In the genomic region with DNA sequence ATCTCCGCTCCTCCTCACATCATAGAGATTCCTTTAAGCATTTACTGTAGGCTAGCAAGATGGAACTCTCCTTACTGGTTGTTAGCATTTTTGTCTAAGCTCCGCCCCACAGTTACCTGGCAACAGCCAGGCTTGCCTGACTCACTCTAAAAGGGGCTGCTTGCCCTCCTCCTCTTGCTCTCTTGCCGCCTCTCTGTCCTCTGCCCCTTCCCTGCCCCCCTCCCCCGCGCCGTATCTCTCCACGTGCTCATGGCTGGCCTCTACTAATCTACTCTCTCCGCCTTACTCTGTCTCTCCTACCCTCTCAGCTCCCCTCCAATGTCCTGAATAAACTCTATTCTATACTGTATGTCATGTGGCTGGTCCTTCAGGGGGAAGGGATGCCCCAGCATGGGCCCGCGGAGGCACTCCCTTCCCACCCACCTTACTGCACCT, we compare ENCODE assay signal across 8 mouse cellular contexts. TPM values are rescaled to one million over a fixed set of nuclear protein-coding genes. Genes with fewer than 3 reads are reported as not detected.
DNase-seq lines count a peak whose midpoint lies in the region; ATAC-seq and TF ChIP-seq lines count a peak whose summit lies in the region.

No protein-coding gene starts in this region.

- no peak for TF ChIP-seq CTCF in heart, adult 2 months (IDR thresholded peaks at IDR 0.05)
- no peak for TF ChIP-seq CTCF in E14TG2a.4 (conservative IDR thresholded peaks at IDR 0.05; ENCODE audit: low read length)

- peak overlapping the region; percentile 13 to 31 for H3K4me3 ChIP-seq in heart, embryonic 14.5 days (ENCODE audit: control insufficient read depth in 1 of 2, insufficient read depth in 1 of 2, low read depth in 1 of 2, low read length in 2 of 2)
- H3K4me3 ChIP-seq in heart, adult 2 months: no peak overlapping the region
- peak overlapping the region; percentile 45; the same call in 1 of the 2 replicates for H3K4me3 ChIP-seq in E14TG2a.4 (replicated peaks; ENCODE audit: low read length)
- peak overlapping the region; percentile 24 for H3K4me3 ChIP-seq in embryonic facial prominence, embryonic 13.5 days
- peak overlapping the region; percentile 15; the same call in 1 of the 2 replicates for H3K4me3 ChIP-seq in limb, embryonic 15.5 days
- H3K4me3 ChIP-seq in stomach, embryonic 15.5 days (replicated peaks): no peak overlapping the region

- H3K27me3 ChIP-seq in heart, embryonic 14.5 days (ENCODE audit: control insufficient read depth, insufficient read depth, low read length): peaks cover 17% of the 10 kb centered on the region
- H3K27me3 ChIP-seq in heart, adult 2 months (ENCODE audit: control insufficient read depth, insufficient read depth, low read length): no peaks in the 10 kb centered on the region
- H3K27me3 ChIP-seq in E14TG2a.4 (ENCODE audit: insufficient read depth, low read length): peaks cover 33% of the 10 kb centered on the region
- H3K27me3 ChIP-seq in embryonic facial prominence, embryonic 13.5 days: peaks cover 24% of the 10 kb centered on the region
- H3K27me3 ChIP-seq in limb, embryonic 15.5 days: peaks cover 30% of the 10 kb centered on the region
- peaks cover 17% of the 10 kb centered on the region; the same call in 1 of the 2 replicates for H3K27me3 ChIP-seq in stomach, embryonic 15.5 days (replicated peaks)

- H3K9ac ChIP-seq in heart, embryonic 14.5 days (ENCODE audit: low read length): no peak overlapping the region
- no peak overlapping the region for H3K9ac ChIP-seq in heart, adult 2 months (ENCODE audit: low read depth, low read length)
- H3K9ac ChIP-seq in embryonic facial prominence, embryonic 13.5 days: peak overlapping the region; percentile 51; the same call in 1 of the 2 replicates
- no peak overlapping the region for H3K9ac ChIP-seq in limb, embryonic 15.5 days
- H3K9ac ChIP-seq in stomach, embryonic 15.5 days: no peak overlapping the region

- no peaks in the 10 kb centered on the region for H3K9me3 ChIP-seq in heart, embryonic 14.5 days (ENCODE audit: control insufficient read depth, low read length)
- H3K9me3 ChIP-seq in E14TG2a.4 (ENCODE audit: low read length): no peaks in the 10 kb centered on the region
- H3K9me3 ChIP-seq in embryonic facial prominence, embryonic 13.5 days: no peaks in the 10 kb centered on the region
- no peaks in the 10 kb centered on the region for H3K9me3 ChIP-seq in limb, embryonic 15.5 days
- no peaks in the 10 kb centered on the region for H3K9me3 ChIP-seq in stomach, embryonic 15.5 days

- no peaks in the 10 kb centered on the region for H3K36me3 ChIP-seq in heart, embryonic 14.5 days (ENCODE audit: control insufficient read depth, insufficient read depth, low read length)
- no peaks in the 10 kb centered on the region for H3K36me3 ChIP-seq in heart, adult 2 months (ENCODE audit: control insufficient read depth, insufficient read depth, low read length)
- H3K36me3 ChIP-seq in E14TG2a.4 (ENCODE audit: insufficient read depth, low read length): no peaks in the 10 kb centered on the region
- H3K36me3 ChIP-seq in embryonic facial prominence, embryonic 13.5 days: no peaks in the 10 kb centered on the region
- H3K36me3 ChIP-seq in limb, embryonic 15.5 days: no peaks in the 10 kb centered on the region
- no peaks in the 10 kb centered on the region for H3K36me3 ChIP-seq in stomach, embryonic 15.5 days

- no peaks in the 10 kb centered on the region for H3K79me2 ChIP-seq in heart, adult 2 months (replicated peaks; ENCODE audit: control insufficient read depth, insufficient read depth, low read length)

- H3K4me2 ChIP-seq in heart, embryonic 14.5 days (ENCODE audit: low read length): peak overlapping the region; percentile 55
- H3K4me2 ChIP-seq in embryonic facial prominence, embryonic 13.5 days: peak overlapping the region; percentile 57
- H3K4me2 ChIP-seq in limb, embryonic 15.5 days: peak overlapping the region; percentile 36
- H3K4me2 ChIP-seq in stomach, embryonic 15.5 days: peak overlapping the region; percentile 36

- TF ChIP-seq POLR2A in heart, adult 2 months (IDR thresholded peaks at IDR 0.05; ENCODE audit: insufficient read depth, low read depth, low read length): no peak

- no peak overlapping the region for H3K27ac ChIP-seq in heart, embryonic 14.5 days (replicated peaks in 1 of 2; ENCODE audit: control insufficient read depth in 1 of 2, insufficient read depth in 1 of 2, low read depth in 2 of 2, low read length in 2 of 2)
- no peak overlapping the region for H3K27ac ChIP-seq in heart, adult 2 months
- no peak overlapping the region for H3K27ac ChIP-seq in embryonic facial prominence, embryonic 13.5 days
- no peak overlapping the region for H3K27ac ChIP-seq in limb, embryonic 15.5 days
- no peak overlapping the region for H3K27ac ChIP-seq in stomach, embryonic 15.5 days

- peaks cover 5 to 11% of the 10 kb centered on the region in 2 experiments; a peak in 3 of 4 replicates for H3K4me1 ChIP-seq in heart, embryonic 14.5 days (ENCODE audit: control insufficient read depth in 2 of 2, insufficient read depth in 2 of 2, low read length in 2 of 2)
- no peaks in the 10 kb centered on the region for H3K4me1 ChIP-seq in heart, adult 2 months (ENCODE audit: control insufficient read depth, insufficient read depth, low read length)
- peaks cover 39% of the 10 kb centered on the region for H3K4me1 ChIP-seq in E14TG2a.4 (replicated peaks; ENCODE audit: low read depth, low read length)
- H3K4me1 ChIP-seq in embryonic facial prominence, embryonic 13.5 days: peaks cover 13% of the 10 kb centered on the region
- peaks cover 11% of the 10 kb centered on the region; the same call in 1 of the 2 replicates for H3K4me1 ChIP-seq in limb, embryonic 15.5 days
- peaks cover 8% of the 10 kb centered on the region; the same call in 1 of the 2 replicates for H3K4me1 ChIP-seq in stomach, embryonic 15.5 days

- peak; percentile 63 for ATAC-seq in heart, embryonic 14.5 days (ENCODE audit: insufficient number of reproducible peaks, insufficient read depth, low FRiP score, low read depth)
- ATAC-seq in embryonic facial prominence, embryonic 13.5 days (ENCODE audit: insufficient number of reproducible peaks, insufficient read depth, low FRiP score, low TSS enrichment, low read depth): no peak
- ATAC-seq in limb, embryonic 15.5 days (ENCODE audit: insufficient number of reproducible peaks, low FRiP score, low TSS enrichment, low read depth): no peak
- peak; percentile 60; the same call in 1 of the 2 replicates for ATAC-seq in stomach, embryonic 15.5 days (ENCODE audit: insufficient read depth, low FRiP score, low read depth)
- ATAC-seq in cerebellum, adult (ENCODE audit: insufficient number of reproducible peaks, low FRiP score, low TSS enrichment): no peak

- intact Hi-C loops in heart, adult 2 months (cut with DNase I): no loop called here

- no peak for DNase-seq in heart, adult 2 months
- DNase-seq in spleen, adult 18-20 months: no peak

- WGBS in heart, embryonic 14.5 days: 3% methylated on average over 10 of the region's 10 CpGs
- 15% methylated on average over 10 of the region's 10 CpGs for WGBS in heart, adult 2 months
- WGBS in embryonic facial prominence, embryonic 13.5 days: 2% methylated on average over 10 of the region's 10 CpGs
- WGBS in limb, embryonic 15.5 days: 6% methylated on average over 10 of the region's 10 CpGs
- 6% methylated on average over 10 of the region's 10 CpGs for WGBS in stomach, embryonic 15.5 days

- TF ChIP-seq EP300 in heart, adult 2 months (IDR thresholded peaks at IDR 0.05; ENCODE audit: insufficient read depth, low read depth, low read length): no peak

RNA-seq across cellular contexts. Expression of a gene that starts 59.9 kb away (rescaled TPM):
- 70.6 and 74.3 TPM in 2 replicates for polyA plus RNA-seq in heart, embryonic 14.5 days (2014; fragmentation: Nextera tagmentation; extraction: Ambion mirVana)
- total RNA-seq in heart, adult 2 months (2021): 10 to 100 TPM; 53.7 to 58.9 TPM
- polyA plus RNA-seq in heart, adult 2 months (2012; rRNA removed): 9.5 and 20.1 TPM in 2 replicates
- 86.3 and 96.1 TPM in 2 replicates for polyA plus RNA-seq in embryonic facial prominence, embryonic 13.5 days (2015; fragmentation: Nextera tagmentation; extraction: Ambion mirVana)
- 50.9 and 61.4 TPM in 2 replicates for polyA plus RNA-seq in limb, embryonic 15.5 days (2015; fragmentation: Nextera tagmentation; extraction: Ambion mirVana)
- polyA plus RNA-seq in stomach, embryonic 15.5 days (2015; fragmentation: Nextera tagmentation; extraction: Ambion mirVana): 51.9 and 54.2 TPM in 2 replicates

Comparison
In these comparisons a context has a peak if more than half of its experiments do, and no peak if none do; other contexts are left out.
1. H3K4me3 ChIP-seq: peak in heart, embryonic 14.5 days (2 of 2), E14TG2a.4 (single experiment), embryonic facial prominence, embryonic 13.5 days (single experiment) and limb, embryonic 15.5 days (single experiment); none in heart, adult 2 months (single experiment) and stomach, embryonic 15.5 days (single experiment).
2. ATAC-seq: peak in heart, embryonic 14.5 days (single experiment) and stomach, embryonic 15.5 days (single experiment); none in embryonic facial prominence, embryonic 13.5 days (single experiment), limb, embryonic 15.5 days (single experiment) and cerebellum, adult (single experiment).
3. Peak in every context shown above with its lines, with median percentiles within 50 percentile points of each other: H3K4me2 ChIP-seq.